ENCODE assay signal across 8 mouse cellular contexts in genomic region chr9:22327099-22327474, GRCm38 (mm10). TPM values are rescaled to one million over a fixed set of nuclear protein-coding genes. Genes with fewer than 3 reads are reported as not detected.
DNase-seq lines count a peak whose midpoint lies in the region; ATAC-seq and TF ChIP-seq lines count a peak whose summit lies in the region.

No protein-coding gene starts in this region.

- H3K9ac ChIP-seq in heart, embryonic 15.5 days = peak overlapping the region; percentile 69

- peak overlapping the region; percentile 83 for H3K4me2 ChIP-seq in heart, embryonic 15.5 days

- TF ChIP-seq CTCF in cerebellum, adult 2 months (IDR thresholded peaks at IDR 0.05; ENCODE audit: borderline replicate concordance, insufficient read depth, low read depth, low read length) = no peak

- no peak for ATAC-seq in heart, embryonic 15.5 days (replicated peaks; ENCODE audit: insufficient number of reproducible peaks, insufficient read depth, low FRiP score, low read depth)
- 0 out of 2 replicates have a peak, but pooled peaks have one; percentile 3 for ATAC-seq in megakaryocyte-erythroid progenitor cell, adult 5-6 weeks (replicated peaks; ENCODE audit: low FRiP score, low TSS enrichment, poor library complexity, severe bottlenecking)

- no peaks in the 10 kb centered on the region for H3K9me3 ChIP-seq in heart, embryonic 15.5 days (replicated peaks)

- no peaks in the 10 kb centered on the region for H3K27me3 ChIP-seq in cerebellum, adult 2 months (ENCODE audit: control insufficient read depth, insufficient read depth, low read length)
- H3K27me3 ChIP-seq in heart, embryonic 15.5 days = no peaks in the 10 kb centered on the region

- peak; percentile 8 for DNase-seq in gastrocnemius, postnatal 14 days
- no peak for DNase-seq in gastrocnemius, postnatal 25 days
- peak; percentile 37 to 46 for DNase-seq in cerebellum, adult 2 months
- DNase-seq in kidney, postnatal 14 days = peak; percentile 89
- no peak for DNase-seq in spleen, postnatal 14 days (ENCODE audit: low spot score in 2 of 2)
- DNase-seq in thymus, postnatal 10 days (ENCODE audit: low spot score in 2 of 2) = no peak

- intact Hi-C loops in gastrocnemius, postnatal 14 days (cut with DNase I; ENCODE audit: low total_unique reads) = no loop called here

- H3K27ac ChIP-seq in cerebellum, adult 2 months (ENCODE audit: insufficient read depth, low read length) = no peak overlapping the region
- H3K27ac ChIP-seq in heart, embryonic 15.5 days = peak overlapping the region; percentile 81

- H3K36me3 ChIP-seq in heart, embryonic 15.5 days = peaks cover 4% of the 10 kb centered on the region; the same call in 1 of the 2 replicates

- 0 out of 2 replicates have a peak, but pooled peaks cover 3% of the 10 kb centered on the region for H3K4me1 ChIP-seq in cerebellum, adult 2 months (ENCODE audit: control insufficient read depth, insufficient read depth, low read length)
- peaks cover 11% of the 10 kb centered on the region for H3K4me1 ChIP-seq in heart, embryonic 15.5 days (replicated peaks)

- WGBS in cerebellum, adult 2 months = 23% methylated on average over 9 of the region's 9 CpGs
- 18% methylated on average over 9 of the region's 9 CpGs for WGBS in heart, embryonic 15.5 days

- TF ChIP-seq POLR2A in cerebellum, adult 2 months (IDR thresholded peaks at IDR 0.05; ENCODE audit: borderline replicate concordance, insufficient read depth, low read length) = no peak

- H3K4me3 ChIP-seq in cerebellum, adult 2 months (replicated peaks; ENCODE audit: insufficient read depth, low read depth, low read length) = peak overlapping the region; percentile 54
- H3K4me3 ChIP-seq in heart, embryonic 15.5 days = peak overlapping the region; percentile 63

RNA-seq across cellular contexts. Expression of gene Zfp810, which starts 19.6 kb away (rescaled TPM):
- total RNA-seq in gastrocnemius, postnatal 14 days (2021) = 1 to 10 TPM; 1.4 to 1.6 TPM
- total RNA-seq in gastrocnemius, postnatal 25 days (2021) = under 1 TPM; 0.91 to 0.95 TPM
- 14.5 and 15.3 TPM in 2 replicates for polyA plus RNA-seq in cerebellum, adult 2 months (2012; rRNA removed)
- polyA plus RNA-seq in heart, embryonic 15.5 days (2015; fragmentation: Nextera tagmentation; extraction: Ambion mirVana) = 10.8 and 14.2 TPM in 2 replicates
- 9.7 and 13.3 TPM in 2 replicates for total RNA-seq in megakaryocyte-erythroid progenitor cell, adult 5-6 weeks (2014; fragmentation: Nextera tagmentation)
- 5.6 and 6.3 TPM in 2 replicates for total RNA-seq in megakaryocyte-erythroid progenitor cell, adult 5-6 weeks (2017)

Comparison
In these comparisons a context has a peak if more than half of its experiments do, and no peak if none do; other contexts are left out.
1. DNase-seq: peak in gastrocnemius, postnatal 14 days (single experiment), cerebellum, adult 2 months (2 of 2) and kidney, postnatal 14 days (single experiment); none in gastrocnemius, postnatal 25 days (single experiment), spleen, postnatal 14 days (0 of 2) and thymus, postnatal 10 days (0 of 2).